Mouse (Mus musculus) right cerebral cortex, adult 2 months (tissue): ENCODE data around the gene Rab2b.
A peak's percentile ranks its signal among the peaks of the same experiment; 100 is the strongest.

Source experiments
- DNase-seq, 2 experiments: peaks; one replicate each; pipeline ENCODE4 v3.0.0; 2021 to 2022; ENCODE audit warnings: low spot score in 2 of 2

Gene Rab2b

DNA sequence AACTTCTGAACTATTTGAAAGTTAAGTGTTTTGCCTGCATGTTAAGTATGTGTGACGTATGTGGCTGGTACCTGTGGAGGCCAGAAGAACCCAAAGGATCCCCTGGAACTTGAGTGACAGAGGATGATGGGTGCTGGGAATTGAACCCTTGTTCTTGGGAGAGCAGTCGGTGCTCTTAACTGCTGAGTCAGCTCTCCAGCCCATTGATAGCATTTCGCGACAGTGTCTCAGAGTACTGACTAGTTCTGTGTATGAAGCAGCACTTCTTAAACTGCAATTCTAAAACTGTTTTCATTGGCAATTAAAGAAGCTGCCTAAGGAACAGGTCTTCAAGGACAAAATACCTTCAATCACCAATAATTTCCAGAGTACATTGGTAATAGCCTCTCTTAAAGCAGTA, 2.1 kb downstream of the Rab2b start:
- DNase-seq: no peak

GRCm38 (mm10) chr14:52272781-52273180, 6.6 kb downstream of the Rab2b start:
- no peak for DNase-seq

DNA sequence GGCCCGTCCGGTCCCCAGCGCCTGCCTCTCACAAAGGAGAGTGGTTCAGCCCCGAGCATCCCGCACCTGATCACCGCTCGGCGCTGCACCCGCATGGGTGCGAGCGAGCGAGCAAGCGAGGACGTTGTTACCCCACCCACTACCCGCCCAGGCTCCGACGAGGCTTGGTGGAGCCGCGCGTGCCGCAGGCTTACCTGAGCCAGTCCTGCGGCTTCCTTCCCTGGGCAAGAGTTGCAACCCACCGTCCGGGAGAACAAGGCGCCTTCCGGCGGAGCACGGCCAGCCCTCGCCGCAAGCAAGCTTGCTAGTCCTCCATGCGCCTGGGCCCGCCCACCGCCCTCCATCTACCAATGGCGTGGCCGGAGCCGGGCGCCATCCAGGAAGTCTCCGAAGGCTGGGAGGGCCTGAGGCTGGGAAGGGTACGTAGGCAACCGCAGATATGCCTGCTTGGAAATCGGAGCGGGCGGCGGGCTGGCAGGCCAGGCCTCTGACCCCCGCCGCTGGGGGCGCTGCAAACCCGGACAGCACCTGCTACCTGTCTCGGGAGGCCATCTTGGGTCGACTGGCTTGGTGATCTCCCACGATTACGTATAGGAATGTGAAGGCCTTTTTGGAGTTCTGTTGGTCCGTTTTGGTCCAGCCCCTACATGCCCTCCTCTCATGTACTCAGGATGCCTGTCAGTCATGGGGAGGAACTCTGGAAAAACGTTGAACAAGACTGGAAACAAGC, 21.7 kb downstream of the Rab2b start, which contains the start of gene Chd8:
Gene Chd8 (minus strand): TSS at position 297 of the 730 bp plus-strand sequence.
- DNase-seq: peak; percentile 97 to 98

DNA sequence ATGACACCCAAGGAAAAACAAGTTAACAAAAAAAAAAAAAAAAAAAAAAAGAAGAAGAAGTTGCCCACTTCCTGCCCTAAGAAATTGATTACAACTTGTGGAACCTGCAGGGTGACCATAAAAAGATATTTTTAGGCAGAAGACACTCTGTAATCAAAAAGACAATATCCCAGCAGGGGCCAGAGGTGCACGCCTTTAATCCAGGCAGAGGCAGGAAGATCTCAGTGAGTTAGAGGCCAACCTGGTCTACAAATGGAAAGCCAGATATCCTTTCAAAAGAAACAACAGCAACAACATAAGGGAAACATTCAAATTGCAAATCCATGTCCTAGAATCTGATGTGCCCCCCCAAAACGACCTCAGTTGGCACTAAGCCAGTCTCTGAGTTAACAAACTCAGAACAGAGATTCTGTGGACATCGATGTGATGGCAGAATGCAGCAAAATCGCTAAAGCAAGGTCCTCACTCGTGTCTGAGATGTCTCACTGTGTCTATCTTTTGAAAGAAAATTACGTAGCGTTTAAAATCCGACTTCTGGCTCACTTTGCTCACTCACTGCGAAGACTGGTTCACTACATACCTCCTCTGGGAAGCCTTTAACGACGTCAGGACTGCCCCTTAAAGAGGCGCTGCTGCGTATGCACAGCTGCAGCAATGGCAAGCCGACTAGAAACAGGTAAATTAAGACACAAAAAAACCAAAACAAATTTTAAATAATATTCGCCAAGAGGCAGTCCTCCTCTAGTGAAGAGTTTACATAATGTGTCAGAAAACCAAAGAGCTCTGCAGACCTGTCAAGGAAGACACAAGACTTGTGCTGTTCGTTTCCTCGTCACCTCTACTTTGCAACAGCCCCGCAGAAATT, 22.8 kb downstream of the Rab2b start:
- peak; percentile 29 to 39 for DNase-seq

DNA sequence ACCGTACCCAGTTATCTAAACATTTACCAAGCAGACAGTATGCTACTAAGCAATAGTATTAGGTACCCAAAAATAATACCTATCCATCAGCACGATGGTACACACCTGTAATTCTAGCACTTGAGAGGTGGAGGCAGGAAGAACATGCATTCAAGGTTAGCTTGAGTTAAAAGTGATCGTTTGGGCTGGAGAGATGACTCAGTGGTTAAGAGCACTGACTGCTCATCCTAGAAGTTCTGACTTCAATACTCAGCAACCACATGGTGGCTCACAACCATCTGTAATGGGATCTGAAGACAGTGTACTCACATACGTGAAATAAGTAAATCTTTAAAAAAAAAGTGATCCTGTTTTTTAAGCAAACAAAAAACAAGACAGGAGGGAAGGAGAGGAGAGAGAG, 33.2 kb downstream of the Rab2b start:
- no peak for DNase-seq

DNA sequence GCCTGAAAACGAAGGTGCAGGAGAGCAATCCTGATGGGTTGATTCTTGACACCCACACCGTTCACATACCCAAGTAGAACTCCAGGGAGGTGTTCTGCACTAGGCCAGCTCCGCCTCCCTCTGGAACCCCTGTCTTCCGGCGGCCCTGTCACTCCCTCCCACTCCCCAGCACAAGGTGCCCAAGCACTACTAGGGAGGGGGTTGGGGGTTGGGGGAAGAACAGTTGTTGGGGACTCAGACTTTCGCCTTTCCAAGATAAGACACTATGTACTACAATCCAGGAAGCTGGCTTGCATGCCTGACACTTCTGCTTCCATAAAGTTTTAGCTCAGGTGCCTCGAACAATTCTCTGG, 34.7 kb downstream of the Rab2b start:
- no peak for DNase-seq

- DNase-seq: peak; percentile 99 to 100
Measured at GRCm38 (mm10) chr14:52244041-52244689, 35.2 kb downstream of the Rab2b start.

DNA sequence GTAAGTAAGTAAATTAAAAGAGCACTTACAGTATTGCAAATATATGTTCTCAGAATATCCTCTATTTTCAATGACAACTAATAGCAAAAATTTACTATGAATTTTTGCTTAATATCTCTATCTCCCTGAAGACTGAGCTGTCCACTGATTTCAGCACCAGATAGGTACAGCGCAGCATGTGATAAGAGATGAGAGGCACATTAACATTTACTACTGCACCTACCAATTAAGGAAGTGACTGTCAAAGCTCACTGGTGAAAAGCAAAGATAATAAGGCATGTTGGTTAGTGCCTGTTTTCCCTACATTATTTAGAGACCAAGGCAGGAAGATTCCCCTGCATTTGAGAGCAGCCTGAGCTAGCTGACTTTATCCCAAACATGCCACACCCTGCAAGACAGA, 43.1 kb downstream of the Rab2b start:
- no peak for DNase-seq

DNA sequence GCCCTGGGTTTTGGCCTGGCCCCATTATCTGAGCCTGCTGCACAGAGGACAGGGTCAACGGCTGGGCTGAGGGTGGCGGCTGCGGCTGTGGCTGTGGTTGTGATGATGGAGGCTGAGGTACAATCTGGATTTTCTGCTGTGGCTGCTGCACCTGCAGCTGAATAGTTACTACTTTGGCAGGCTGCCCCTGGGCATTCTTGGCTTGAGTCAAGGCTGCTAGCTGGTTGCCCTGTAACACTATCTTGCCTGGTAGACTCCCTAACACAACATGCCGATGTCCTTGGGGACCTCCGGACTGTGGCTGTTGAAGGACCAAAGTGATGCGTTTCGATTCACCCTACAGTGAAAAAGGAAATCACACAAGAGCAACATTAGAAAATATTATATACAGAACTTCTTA, 44.2 kb downstream of the Rab2b start:
- no peak for DNase-seq

DNA sequence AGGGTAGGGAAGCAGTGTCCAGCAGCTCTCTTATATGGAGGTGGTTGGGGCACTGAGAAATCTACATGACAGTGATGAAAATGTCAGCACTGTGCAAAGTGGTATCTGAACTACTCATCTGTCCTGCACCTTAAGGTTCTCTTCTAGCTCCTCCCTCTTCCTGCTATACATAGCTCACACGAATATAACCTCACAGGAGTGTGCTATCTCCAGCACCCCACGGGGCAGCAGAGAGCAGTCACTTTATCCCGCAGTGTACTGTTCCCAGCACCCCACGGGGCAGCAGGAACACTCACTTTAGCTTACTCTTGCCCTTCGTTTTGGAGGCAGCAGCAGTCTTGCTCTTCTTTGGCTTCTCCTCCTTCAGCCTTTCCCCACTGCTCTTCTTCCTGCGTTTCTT, 47.1 kb downstream of the Rab2b start:
- no peak for DNase-seq

DNA sequence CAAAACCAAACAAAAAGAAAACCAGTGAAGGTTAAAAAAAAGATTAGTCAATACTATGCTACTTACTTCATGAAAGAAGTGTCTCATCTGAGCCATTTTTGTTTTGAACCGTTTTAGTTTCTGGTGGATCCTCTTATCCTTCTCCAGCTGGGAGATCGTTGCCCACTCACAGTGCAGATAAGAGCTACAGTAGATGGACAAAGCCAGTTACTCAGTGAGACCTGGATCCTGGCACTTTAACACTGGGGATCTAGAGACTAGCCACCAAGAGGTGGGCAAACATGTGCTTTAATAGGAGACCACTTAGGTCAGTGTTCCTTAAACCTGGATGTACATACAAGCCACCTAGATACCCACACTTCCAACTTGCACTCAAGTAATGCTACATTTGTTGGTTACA, 53.4 kb downstream of the Rab2b start:
- DNase-seq: no peak

GRCm38 (mm10) chr14:52217261-52217660, 62.1 kb downstream of the Rab2b start:
- no peak for DNase-seq
